ENCODE assay signal across 8 mouse cellular contexts in genomic region chr4:85205636-85206211, GRCm38 (mm10). TPM values are rescaled to one million over a fixed set of nuclear protein-coding genes. Genes with fewer than 3 reads are reported as not detected.
DNase-seq lines count a peak whose midpoint lies in the region; ATAC-seq and TF ChIP-seq lines count a peak whose summit lies in the region.

No protein-coding gene starts in this region.

- no peaks in the 10 kb centered on the region for H3K36me3 ChIP-seq in forebrain, embryonic 12.5 days (replicated peaks)
- no peaks in the 10 kb centered on the region for H3K36me3 ChIP-seq in liver, postnatal 0 days (replicated peaks; ENCODE audit: insufficient read depth, low read length)

- H3K27me3 ChIP-seq in forebrain, embryonic 12.5 days = peaks cover 46% of the 10 kb centered on the region
- H3K27me3 ChIP-seq in liver, postnatal 0 days (ENCODE audit: insufficient read depth, low read length) = peaks cover 30% of the 10 kb centered on the region

- WGBS in forebrain, embryonic 12.5 days = under 1% methylated on average over 43 of the region's 43 CpGs
- WGBS in liver, postnatal 0 days (ENCODE audit: insufficient replicate concordance) = 1% methylated on average over 41 of the region's 43 CpGs

- 0 out of 2 replicates have a peak, but pooled peaks cover 2% of the 10 kb centered on the region for H3K4me1 ChIP-seq in brown adipose tissue, adult 24 weeks (ENCODE audit: control insufficient read depth, insufficient read depth, insufficient read length, low read length)
- 0 out of 2 replicates have a peak, but pooled peaks cover 3% of the 10 kb centered on the region for H3K4me1 ChIP-seq in forebrain, embryonic 12.5 days
- no peaks in the 10 kb centered on the region for H3K4me1 ChIP-seq in liver, postnatal 0 days (ENCODE audit: insufficient read depth)

- no peak for TF ChIP-seq CTCF in liver, postnatal 0 days (IDR thresholded peaks at IDR 0.05; ENCODE audit: low read depth)

- TF ChIP-seq EP300 in liver, postnatal 0 days (IDR thresholded peaks at IDR 0.05; ENCODE audit: low read depth) = no peak

- H3K4me2 ChIP-seq in forebrain, embryonic 12.5 days = peak overlapping the region; percentile 87
- H3K4me2 ChIP-seq in liver, postnatal 0 days (ENCODE audit: low read depth, low read length) = peak overlapping the region; percentile 73

- intact Hi-C loops in gastrocnemius, postnatal 14 days (cut with DNase I; ENCODE audit: low total_unique reads) = no loop called here
- intact Hi-C loops in gastrocnemius, postnatal 36 days (cut with DNase I) = no loop called here

- no peaks in the 10 kb centered on the region for H3K9me3 ChIP-seq in forebrain, embryonic 12.5 days
- no peaks in the 10 kb centered on the region for H3K9me3 ChIP-seq in liver, postnatal 0 days (ENCODE audit: low read length)

- H3K27ac ChIP-seq in brown adipose tissue, adult 24 weeks (replicated peaks; ENCODE audit: low read depth, low read length) = no peak overlapping the region
- 0 out of 2 replicates have a peak overlapping the region, but pooled peaks have one; percentile 38 for H3K27ac ChIP-seq in forebrain, embryonic 12.5 days
- H3K27ac ChIP-seq in liver, postnatal 0 days (ENCODE audit: low read depth) = no peak overlapping the region

- peak overlapping the region; percentile 30 for H3K4me3 ChIP-seq in brown adipose tissue, adult 24 weeks (ENCODE audit: insufficient read depth, low read depth, low read length)
- H3K4me3 ChIP-seq in forebrain, embryonic 12.5 days (replicated peaks) = peak overlapping the region; percentile 79
- H3K4me3 ChIP-seq in liver, postnatal 0 days (ENCODE audit: low read depth, low read length) = peak overlapping the region; percentile 45

- peak; percentile 78 for ATAC-seq in forebrain, embryonic 12.5 days (ENCODE audit: low FRiP score)
- ATAC-seq in liver, postnatal 0 days = no peak

- peak overlapping the region; percentile 66 for H3K9ac ChIP-seq in forebrain, embryonic 12.5 days
- H3K9ac ChIP-seq in liver, postnatal 0 days (replicated peaks) = no peak overlapping the region

- peak; percentile 12 for DNase-seq in gastrocnemius, postnatal 14 days
- no peak for DNase-seq in gastrocnemius, postnatal 36 days
- peak; percentile 52 for DNase-seq in kidney, adult 18-20 months
- no peak for DNase-seq in liver, postnatal 0 days
- peak; percentile 65 for DNase-seq in retina, embryonic 14.5 days (ENCODE audit: low spot score)
- DNase-seq in spleen, adult 18-20 months = no peak

RNA-seq across cellular contexts. Expression of gene Sh3gl2, which starts 0.8 kb away (rescaled TPM):
- total RNA-seq in gastrocnemius, postnatal 14 days (2021) = 1 to 10 TPM in 1 of 2 experiments, under 1 TPM in 1; 0.92 to 1.6 TPM
- under 1 TPM; 0.77 to 0.81 TPM for total RNA-seq in gastrocnemius, postnatal 36 days (2021)
- not detected in 2 replicates for polyA plus RNA-seq in brown adipose tissue, adult 24 weeks (2012; ENCODE audit: insufficient read depth, insufficient read length, missing spikeins)
- 13.8 and 14.0 TPM in 2 replicates for polyA plus RNA-seq in forebrain, embryonic 12.5 days (2016; fragmentation: Nextera tagmentation; extraction: Ambion mirVana)
- not detected in 2 replicates for polyA plus RNA-seq in liver, postnatal 0 days (2015; fragmentation: Nextera tagmentation; extraction: Ambion mirVana)

Comparison
In these comparisons a context has a peak if more than half of its experiments do, and no peak if none do; other contexts are left out.
1. DNase-seq: peak in gastrocnemius, postnatal 14 days (single experiment), kidney, adult 18-20 months (single experiment) and retina, embryonic 14.5 days (single experiment); none in gastrocnemius, postnatal 36 days (0 of 2), liver, postnatal 0 days (single experiment) and spleen, adult 18-20 months (0 of 2).
2. RNA of gene Sh3gl2, which starts 0.8 kb away (polyA plus RNA-seq): 13.8 to 14.0 TPM in forebrain, embryonic 12.5 days; not detected in liver, postnatal 0 days and not detected in brown adipose tissue, adult 24 weeks; every median in the first group is over 10 times any median in the second.
3. Peak in every context shown above with its lines, with median percentiles within 50 percentile points of each other: H3K4me3 ChIP-seq.